Mouse (Mus musculus): Measurements from ENCODE around the gene Epha3.

Gene Epha3

GRCm38 (mm10) chr16:63792084-63792483 is 71.9 kb downstream of the Epha3 start:
- in situ Hi-C loops (cut with MseI, MboI) = no loop called here

DNA sequence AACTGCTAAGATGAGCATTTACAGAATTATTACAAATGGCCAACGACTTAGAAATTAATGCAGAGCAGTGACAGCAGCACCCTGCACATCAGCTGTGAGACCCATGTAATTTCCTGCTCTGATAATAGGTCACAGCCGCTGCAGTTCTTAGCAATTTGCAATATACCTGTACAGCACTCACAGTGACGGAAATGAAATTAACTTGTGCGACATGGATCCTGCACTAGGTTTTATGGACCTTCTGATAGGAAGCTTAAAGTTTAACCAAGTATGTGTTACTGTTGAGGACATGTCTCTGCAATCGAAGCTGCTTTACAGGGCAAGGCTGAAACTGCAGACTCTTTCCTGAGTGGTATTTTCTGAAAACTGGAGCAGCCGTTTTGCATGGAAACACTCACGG is 80.4 kb downstream of the Epha3 start:
- in situ Hi-C loops (cut with MseI, MboI) = no loop called here

- in situ Hi-C loops (cut with MseI, MboI) = no loop called here
Observed at GRCm38 (mm10) chr16:63782101-63782500, 81.9 kb downstream of the Epha3 start.

GRCm38 (mm10) chr16:63780151-63780550 is 83.8 kb downstream of the Epha3 start:
- in situ Hi-C loops (cut with MseI, MboI) = no loop called here

DNA sequence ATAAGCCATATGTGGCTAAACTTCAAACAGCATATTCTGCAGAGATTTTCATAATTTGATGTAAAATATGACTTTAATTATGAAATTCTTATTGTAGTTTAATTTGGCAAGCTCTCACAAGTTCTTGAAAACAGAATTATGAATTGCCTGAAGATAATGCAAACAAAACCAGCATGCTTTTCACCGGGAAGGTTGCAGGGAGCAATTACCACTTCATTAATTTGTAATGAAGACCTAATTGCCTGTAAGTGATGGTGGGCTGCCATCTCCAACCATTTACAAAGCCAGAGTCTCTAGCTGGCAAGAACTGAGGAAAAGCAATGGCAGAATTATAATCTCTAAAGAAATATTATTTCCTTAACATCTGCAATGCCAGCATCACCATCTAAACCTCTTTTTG is 86.2 kb downstream of the Epha3 start:
- in situ Hi-C loops (cut with MseI, MboI) = no loop called here

DNA sequence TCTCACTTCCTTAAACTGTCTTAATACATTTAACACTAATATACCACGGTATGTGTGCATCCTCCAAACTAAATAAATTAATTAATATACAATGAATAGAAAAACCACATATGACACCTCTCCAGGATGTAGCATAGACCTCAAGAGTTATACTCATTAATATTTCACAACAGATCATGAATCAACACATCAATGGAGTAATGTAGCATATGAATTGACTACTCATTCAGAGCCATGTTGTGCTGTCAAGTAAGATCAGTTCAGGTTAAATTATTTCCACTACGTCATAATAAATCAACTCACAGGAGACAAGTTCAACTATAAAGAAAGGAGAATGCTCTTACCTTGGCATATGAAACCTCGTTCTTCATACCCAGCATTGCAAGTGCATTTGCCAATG is 91.4 kb downstream of the Epha3 start:
- in situ Hi-C loops (cut with MseI, MboI) = no loop called here

DNA sequence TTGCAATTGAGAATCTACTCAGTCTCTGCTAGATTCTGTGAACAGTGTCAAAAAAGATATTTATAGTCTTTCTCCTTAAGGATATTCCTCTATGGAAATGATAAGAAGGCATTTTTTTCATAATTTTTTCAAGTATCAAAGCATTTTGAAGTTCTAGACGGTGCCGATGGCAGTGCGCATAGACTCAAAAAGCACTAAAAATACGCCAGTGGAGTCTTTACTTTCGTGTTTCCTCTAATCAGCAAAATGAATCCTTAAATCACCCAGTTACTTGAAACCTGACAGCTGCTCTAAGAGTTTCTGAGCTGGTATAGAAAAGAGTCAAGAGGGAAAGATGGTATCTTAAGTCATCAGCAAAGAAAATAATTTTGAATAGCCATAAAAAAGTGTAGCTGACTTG is 96.4 kb downstream of the Epha3 start:
- in situ Hi-C loops (cut with MseI, MboI) = no loop called here

DNA sequence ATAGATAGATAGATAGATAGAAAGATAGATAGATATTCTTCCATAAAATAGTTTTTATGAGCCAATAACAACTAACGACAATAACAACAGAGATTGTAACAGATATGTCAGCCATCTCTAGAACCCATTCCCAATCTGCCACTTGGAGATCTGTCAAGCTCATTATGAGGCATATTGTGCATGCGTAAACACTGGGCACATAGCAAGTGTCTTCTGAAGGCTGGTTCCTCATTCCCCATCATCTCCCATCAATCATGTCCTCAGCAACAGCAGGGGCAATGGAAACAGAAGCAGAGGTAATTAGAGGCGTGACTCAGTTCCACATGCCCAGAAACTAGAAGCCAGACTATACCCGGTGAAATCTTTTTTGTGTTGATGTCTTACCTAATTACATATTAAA is 102.8 kb downstream of the Epha3 start:
- in situ Hi-C loops (cut with MseI, MboI) = no loop called here

GRCm38 (mm10) chr16:63760112-63760511 is 103.9 kb downstream of the Epha3 start:
- in situ Hi-C loops (cut with MseI, MboI) = no loop called here

DNA sequence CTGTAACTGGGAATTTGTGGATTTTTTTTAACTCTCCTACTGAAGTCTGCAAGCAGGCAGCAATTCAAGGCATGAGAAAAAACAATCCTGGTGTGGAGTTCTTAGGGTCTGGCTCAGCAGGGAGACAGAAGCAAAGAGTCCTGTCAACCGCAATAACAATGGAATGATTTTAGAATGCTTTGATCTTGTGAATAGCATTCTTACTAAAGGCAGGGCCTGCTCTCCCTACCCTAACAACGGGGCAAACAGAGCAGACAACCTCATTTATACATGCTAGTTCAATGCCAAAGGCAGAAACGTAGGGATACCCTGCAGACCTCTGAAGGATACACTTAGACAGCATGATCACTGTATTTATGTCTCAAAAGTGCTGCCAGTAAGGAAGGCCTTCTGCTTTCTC is 110.9 kb downstream of the Epha3 start:
- in situ Hi-C loops (cut with MseI, MboI) = no loop called here

DNA sequence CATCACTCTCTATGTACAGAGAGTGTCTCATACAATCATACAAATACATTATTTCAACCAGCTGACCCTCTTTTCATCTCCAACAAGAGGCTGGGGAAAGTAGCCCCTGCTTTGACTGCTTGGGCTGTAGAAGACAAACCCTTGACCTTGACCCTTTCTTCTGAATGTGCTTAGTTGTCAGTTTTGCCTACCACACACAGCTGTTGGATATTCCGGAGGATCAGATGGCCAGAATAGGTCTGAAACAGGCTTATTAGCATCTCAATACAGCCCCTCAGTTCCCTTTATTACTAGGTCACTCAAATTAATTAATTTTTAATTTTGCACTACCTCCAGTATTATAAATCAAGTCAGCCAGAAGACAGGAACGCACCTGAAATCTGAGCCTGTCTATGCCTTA is 116.2 kb downstream of the Epha3 start:
- in situ Hi-C loops (cut with MseI, MboI) = no loop called here

DNA sequence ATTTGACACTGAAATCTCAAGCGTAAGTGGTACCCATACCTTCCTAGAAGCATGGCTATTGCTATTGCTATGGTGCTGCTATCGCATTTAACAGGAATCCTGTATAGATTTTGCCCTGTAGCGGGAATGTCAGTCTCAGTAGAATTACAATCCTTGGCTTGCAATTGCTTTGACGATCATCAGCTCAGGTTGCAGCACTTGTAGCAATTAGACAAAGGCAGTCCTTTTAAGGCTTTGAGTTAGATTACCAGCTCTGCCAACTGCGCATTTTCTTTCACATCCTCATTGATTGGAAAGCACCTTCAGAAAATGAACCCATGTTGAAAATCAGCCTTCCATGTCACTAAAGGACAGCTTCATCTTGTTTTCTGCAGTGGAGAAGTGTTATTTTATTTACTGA is 118.5 kb downstream of the Epha3 start:
- in situ Hi-C loops (cut with MseI, MboI) = no loop called here

- in situ Hi-C loops (cut with MseI, MboI) = no loop called here
Observed at GRCm38 (mm10) chr16:63743208-63743854, 120.6 kb downstream of the Epha3 start.

GRCm38 (mm10) chr16:63719235-63719634 is 144.7 kb downstream of the Epha3 start:
- in situ Hi-C loops (cut with MseI, MboI) = no loop called here

DNA sequence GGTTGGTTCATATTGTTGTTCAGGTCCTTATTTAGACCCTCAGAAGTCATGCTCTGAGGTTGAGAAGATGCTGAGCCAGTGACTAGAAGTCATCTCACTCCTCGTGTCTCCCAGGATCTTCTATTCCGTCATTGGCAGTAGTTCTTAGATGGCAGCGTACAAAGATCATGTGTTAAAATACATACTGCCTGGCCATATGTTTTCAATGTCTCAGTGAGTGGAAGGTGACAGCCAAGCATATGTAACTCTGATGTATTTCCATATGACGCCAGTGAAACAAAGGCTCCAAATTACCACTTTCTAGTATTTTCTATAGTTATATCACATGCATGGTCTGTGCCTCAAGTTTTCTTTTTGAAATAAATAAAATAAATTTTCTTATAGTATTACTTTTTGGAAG is 146.7 kb downstream of the Epha3 start:
- in situ Hi-C loops (cut with MseI, MboI) = no loop called here

GRCm38 (mm10) chr16:63706912-63707868 is 156.8 kb downstream of the Epha3 start:
- in situ Hi-C loops (cut with MseI, MboI) = no loop called here

DNA sequence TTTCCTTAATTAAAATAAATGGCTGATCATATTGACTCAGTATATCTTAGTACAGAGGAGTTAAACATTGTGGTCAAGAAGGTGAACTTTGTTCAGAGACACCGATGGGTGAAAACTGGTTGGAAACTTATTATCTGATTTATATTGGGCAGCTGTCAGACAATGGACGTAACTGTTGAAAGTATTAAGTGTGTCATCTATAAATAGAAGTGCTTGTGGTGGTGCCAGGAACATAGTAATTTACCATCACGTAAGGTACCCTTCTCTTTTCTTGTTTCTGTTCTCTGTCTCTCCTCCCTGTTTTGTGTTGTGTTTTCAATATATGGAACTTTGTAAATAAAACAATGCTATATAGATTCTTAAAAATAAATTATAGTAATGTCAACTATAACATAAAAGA is 174.6 kb downstream of the Epha3 start:
- in situ Hi-C loops (cut with MseI, MboI) = no loop called here

DNA sequence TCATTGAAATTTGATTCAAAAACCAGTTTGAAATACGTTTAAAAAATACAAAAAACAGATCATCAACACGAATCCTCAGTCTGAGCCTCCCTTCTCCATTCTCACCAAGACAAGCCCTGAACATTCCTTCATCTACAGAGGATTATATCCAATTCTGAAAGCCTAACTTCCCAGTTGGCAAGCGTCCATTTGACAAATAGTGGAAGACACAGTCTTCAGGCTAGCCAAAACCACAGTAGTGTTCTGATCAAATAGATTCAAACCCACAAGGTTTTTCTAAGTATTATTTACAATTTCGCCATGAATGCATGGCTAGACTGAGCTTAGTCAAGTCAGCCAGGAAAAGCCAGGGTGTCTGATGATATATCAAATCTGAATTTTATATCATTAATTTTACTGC is 179.8 kb downstream of the Epha3 start:
- in situ Hi-C loops (cut with MseI, MboI) = no loop called here

GRCm38 (mm10) chr16:63674426-63674825 is 189.5 kb downstream of the Epha3 start:
- in situ Hi-C loops (cut with MseI, MboI) = no loop called here

GRCm38 (mm10) chr16:63673236-63673840 is 190.6 kb downstream of the Epha3 start:
- in situ Hi-C loops (cut with MseI, MboI) = no loop called here

DNA sequence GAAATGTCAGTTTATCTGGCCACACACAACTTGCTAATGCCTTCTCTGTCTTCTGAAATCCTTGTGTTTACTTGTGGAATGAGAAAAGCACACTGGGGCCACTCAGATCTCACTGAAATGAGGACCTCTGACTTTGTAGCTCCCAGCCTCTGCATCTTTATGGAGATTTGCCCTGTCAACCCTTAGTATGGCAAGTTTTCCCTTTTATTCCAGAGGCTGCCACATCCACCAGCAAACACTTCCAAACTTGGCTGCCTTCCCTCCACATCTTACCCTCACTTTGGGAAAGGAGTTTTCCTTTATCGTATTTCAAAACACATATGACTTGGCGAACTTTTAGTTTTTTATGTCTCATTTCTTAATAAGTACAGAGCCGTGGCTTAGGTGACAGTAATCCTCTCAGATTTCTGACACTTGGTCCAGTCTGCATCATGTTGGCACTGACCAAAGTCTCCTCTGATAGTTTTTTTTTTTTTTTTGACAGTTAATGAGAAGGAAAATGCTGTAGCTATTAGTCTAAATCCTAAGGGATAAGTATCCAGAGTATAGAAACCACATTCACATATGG is 198.0 kb downstream of the Epha3 start:
- in situ Hi-C loops (cut with MseI, MboI) = no loop called here

GRCm38 (mm10) chr16:63658302-63658974 is 205.5 kb downstream of the Epha3 start:
- in situ Hi-C loops (cut with MseI, MboI) = no loop called here

Data from mouse trophoblast stem cell (cell line).